Mouse (Mus musculus) bone marrow macrophage, adult 2 months (primary cell): ENCODE measurements at regions not wholly inside any gene's neighbourhood (a gene's known extent, or its start where the extent isn't known, plus 50 kb on each side); places are given as distances from the start of the nearest gene placed in this dataset.

Experiments
- CTCF ChIP-seq: IDR thresholded peaks from 2 replicates; pipeline ENCODE4 v1.5.1; 2012; ENCODE audit warnings: low read depth, mild to moderate bottlenecking, low read length, moderate library complexity
- POLR2A ChIP-seq: IDR thresholded peaks from 2 replicates; pipeline ENCODE4 v1.6.1; 2012; ENCODE audit warnings: mild to moderate bottlenecking, low read depth, low read length, borderline replicate concordance

GRCm38 (mm10) chr11:56377535-56377934, 336.7 kb upstream of the Nmur2 start:
- TF ChIP-seq POLR2A, result no peak
- no peak for TF ChIP-seq CTCF
